Mouse (Mus musculus): ENCODE data around the gene Bivm. TPM values are rescaled to one million over a fixed set of nuclear protein-coding genes. Genes with fewer than 3 reads are reported as not detected.
A peak's percentile ranks its signal among the peaks of the same experiment; 100 is the strongest.

The Bivm gene
- total RNA-seq (2021): 10 to 100 TPM; 34.1 to 37.9 TPM

- intact Hi-C loops (cut with DNase I): loop anchor here (1.0 kb wide), 2 partner anchors 16 to 185 kb away; partner anchors contain the start of genes Tex30 and Tpp2
- DNase-seq (ENCODE audit: low spot score in 2 of 2): peak; percentile 91 to 98
These were observed at the start of gene Bivm, which contains the start of gene Kdelc1 for GRCm38 (mm10) chr1:44118239-44119054. Gene Bivm (plus strand): TSS chr1:44118957. Gene Kdelc1 (minus strand): TSS chr1:44118808.

GRCm38 (mm10) chr1:44101448-44102225 is 17.1 kb upstream of the Bivm start:
- peak; percentile 23 for DNase-seq (ENCODE audit: low spot score in 2 of 2)
- intact Hi-C loops (cut with DNase I): loop anchor here (1.0 to 5.0 kb wide), 2 partner anchors 18 to 46 kb away; partner anchors contain the start of gene Ercc5

GRCm38 (mm10) chr1:44102259-44102717 is 16.5 kb upstream of the Bivm start, which contains the start of gene Tex30:
Gene Tex30 (minus strand): TSS chr1:44102441.
- DNase-seq (ENCODE audit: low spot score in 2 of 2): peak; percentile 95 to 97
- intact Hi-C loops (cut with DNase I): loop anchor here (1.0 to 5.0 kb wide), 2 partner anchors 17 to 45 kb away; partner anchors contain the start of gene Ercc5

DNA sequence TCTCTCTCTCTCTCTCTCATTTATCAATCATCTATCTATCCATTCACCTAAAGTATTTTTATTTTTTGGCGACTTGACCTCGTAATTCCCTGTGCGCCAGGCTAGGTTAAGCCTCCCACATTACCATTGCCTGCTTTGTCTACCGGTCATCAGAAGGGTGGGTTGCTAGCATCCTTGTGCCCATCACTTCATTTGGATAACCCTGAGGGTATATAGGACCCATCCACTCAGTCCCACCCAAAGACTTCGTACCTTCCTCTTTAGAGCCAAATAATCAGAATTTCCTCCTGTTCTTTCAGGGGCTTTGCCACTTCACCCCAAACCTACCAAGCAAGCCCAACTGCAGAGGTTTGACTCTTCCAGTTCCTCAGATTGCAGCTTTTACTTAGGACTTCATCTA is 15.8 kb upstream of the Bivm start:
- intact Hi-C loops (cut with DNase I): loop anchor here (1.0 to 5.0 kb wide), 2 partner anchors 16 to 44 kb away; partner anchors contain the start of gene Ercc5
- no peak for DNase-seq (ENCODE audit: low spot score in 2 of 2)

- DNase-seq (ENCODE audit: low spot score in 2 of 2): no peak
- intact Hi-C loops (cut with DNase I): no loop called here
These were observed 1.2 kb upstream of the Bivm start for GRCm38 (mm10) chr1:44117571-44117970.

DNA sequence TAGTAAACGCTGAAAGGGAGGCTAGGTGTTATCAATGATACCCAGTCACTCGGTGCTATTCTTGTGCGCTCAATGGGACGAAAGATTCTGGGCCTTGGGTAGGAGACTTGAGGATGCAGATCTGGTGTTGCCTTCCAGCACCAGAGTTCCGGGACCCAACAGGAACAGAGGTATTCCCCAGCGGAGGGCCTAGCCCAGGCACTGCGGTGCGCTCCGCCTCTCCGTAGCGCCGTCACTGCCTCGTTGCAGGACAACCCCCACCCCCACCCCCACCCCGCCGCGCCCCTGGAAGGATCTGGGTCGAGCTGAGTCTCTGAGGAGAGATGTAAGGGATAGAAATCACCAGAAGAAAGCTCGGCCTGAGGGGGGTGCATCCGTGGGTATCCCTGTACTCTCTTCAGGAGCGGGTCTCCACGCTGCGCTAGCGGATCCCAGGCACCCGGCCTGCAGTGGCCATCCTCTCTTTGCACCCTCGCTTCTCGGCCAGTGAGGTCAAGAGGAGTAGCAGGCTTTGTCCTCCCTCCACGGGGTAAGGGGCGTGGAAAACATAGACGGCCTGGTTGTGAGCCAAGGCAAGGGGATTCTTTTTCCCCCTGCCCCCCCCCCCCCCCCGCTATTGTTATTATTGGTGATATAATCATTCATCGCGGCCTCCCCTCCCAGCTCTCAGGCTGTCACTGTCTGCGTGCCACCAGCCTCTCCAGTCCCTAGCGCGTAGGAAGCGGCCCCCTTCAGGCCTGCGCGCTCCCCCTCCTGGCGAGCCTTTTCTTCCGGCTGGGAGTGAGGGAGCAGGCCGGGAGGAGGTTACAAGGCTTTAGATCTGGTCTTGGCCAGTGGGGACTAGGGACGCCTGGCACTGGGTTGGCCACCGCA is 680 bp downstream of the Bivm start:
- peak; percentile 73 to 87 for DNase-seq (ENCODE audit: low spot score in 2 of 2)
- intact Hi-C loops (cut with DNase I): loop anchor here (1.0 kb wide), 2 partner anchors 17 to 186 kb away; partner anchors contain the start of genes Tex30 and Tpp2

DNA sequence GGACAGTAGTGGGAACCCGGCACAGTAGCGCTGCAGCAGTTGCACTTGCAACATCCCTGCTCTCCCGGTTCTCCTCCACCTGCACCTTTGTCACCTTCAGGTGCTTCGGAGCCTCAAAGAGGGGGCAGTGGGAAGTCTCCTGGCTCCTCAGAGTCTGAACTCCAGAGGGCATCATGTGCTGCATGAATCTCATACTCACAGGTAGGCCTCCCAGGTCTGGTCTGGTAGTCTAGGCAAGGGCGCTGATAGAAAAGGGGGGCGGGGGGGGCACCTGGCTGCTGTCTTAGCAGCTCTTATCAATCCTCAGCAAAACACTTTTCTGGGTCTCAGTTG is 1.3 kb downstream of the Bivm start:
- intact Hi-C loops (cut with DNase I): no loop called here
- no peak for DNase-seq (ENCODE audit: low spot score in 2 of 2)

GRCm38 (mm10) chr1:44122256-44122655 is 3.5 kb downstream of the Bivm start:
- intact Hi-C loops (cut with DNase I): no loop called here
- no peak for DNase-seq (ENCODE audit: low spot score in 2 of 2)

- intact Hi-C loops (cut with DNase I): no loop called here
- no peak for DNase-seq (ENCODE audit: low spot score in 2 of 2)
These were observed 6.8 kb downstream of the Bivm start for GRCm38 (mm10) chr1:44125590-44125989.

- intact Hi-C loops (cut with DNase I): no loop called here
- DNase-seq (ENCODE audit: low spot score in 2 of 2): no peak
These were observed 11.3 kb downstream of the Bivm start for GRCm38 (mm10) chr1:44129929-44130581.

DNA sequence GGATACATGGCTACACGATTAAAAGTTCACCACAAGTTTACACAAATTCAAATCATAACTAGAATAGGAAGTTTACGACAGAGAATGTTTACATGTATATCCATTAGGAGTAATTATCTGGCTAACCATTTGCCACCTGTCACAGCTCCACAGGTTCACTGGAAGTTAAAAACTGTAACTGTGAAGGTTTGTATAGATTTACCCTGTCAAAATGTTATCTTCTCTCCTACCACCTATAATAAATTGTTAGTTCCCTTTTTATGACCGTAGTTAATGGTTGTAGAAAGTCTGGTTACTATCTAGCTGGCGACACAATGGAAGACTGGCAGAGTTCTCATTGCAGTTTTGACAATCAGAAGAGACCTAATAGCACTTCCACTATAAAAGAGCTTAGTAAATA is 21.5 kb downstream of the Bivm start:
- DNase-seq (ENCODE audit: low spot score in 2 of 2): no peak
- intact Hi-C loops (cut with DNase I): loop anchor here (10.0 kb wide), 1 partner anchor 155 kb away; no protein-coding TSS in a partner anchor

DNA sequence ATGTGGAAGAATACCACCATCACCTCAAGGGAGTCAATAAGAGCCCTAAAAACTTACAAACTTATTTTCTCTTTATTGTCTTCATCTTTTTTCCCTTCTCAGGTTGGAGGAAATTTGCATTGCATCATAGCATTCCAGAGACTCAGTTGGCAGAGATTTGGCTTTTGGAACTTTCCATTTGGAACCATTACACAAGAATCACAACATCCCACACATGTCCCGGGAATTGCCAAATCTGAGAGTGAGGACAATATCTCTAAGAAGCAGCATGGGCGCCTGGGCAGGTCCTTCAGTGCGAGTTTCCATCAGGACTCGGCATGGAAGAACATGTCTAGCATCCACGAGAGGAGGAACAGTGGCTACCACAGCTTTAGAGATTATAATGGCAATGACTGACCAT is 24.0 kb downstream of the Bivm start:
- DNase-seq (ENCODE audit: low spot score in 2 of 2): peak in 1 of 2 experiments; percentile 52
- intact Hi-C loops (cut with DNase I): loop anchor here (10.0 kb wide), 1 partner anchor 158 kb away; no protein-coding TSS in a partner anchor

- intact Hi-C loops (cut with DNase I): loop anchor here (5.0 to 10.0 kb wide), 2 partner anchors 45 to 163 kb away; partner anchors contain the start of gene Tex30
- DNase-seq (ENCODE audit: low spot score in 2 of 2): peak; percentile 87 to 91
These were observed 29.0 kb downstream of the Bivm start, which contains the start of gene Ercc5 for GRCm38 (mm10) chr1:44147563-44148381. Gene Ercc5 (plus strand): TSS chr1:44147744.

DNA sequence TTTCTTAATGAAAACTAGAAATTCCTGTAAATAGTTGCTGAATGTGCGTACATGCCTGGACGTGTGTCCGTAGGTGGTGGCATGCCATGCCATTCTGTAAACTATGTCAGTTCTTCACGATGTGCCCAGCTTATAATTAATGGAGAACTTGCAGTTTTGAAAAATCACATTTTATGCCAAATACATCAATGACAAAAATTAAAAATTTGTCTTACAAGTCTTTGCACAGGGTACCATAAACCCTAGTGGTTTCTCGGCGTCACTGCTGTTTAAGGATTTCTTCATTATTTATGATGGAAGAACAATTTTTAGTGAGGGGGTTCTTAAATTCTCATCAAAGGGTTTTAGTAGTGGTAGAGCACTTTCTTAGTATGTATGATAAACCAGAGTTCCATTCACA is 29.9 kb downstream of the Bivm start:
- intact Hi-C loops (cut with DNase I): loop anchor here (5.0 to 10.0 kb wide), 2 partner anchors 46 to 164 kb away; partner anchors contain the start of gene Tex30
- no peak for DNase-seq (ENCODE audit: low spot score in 2 of 2)

DNA sequence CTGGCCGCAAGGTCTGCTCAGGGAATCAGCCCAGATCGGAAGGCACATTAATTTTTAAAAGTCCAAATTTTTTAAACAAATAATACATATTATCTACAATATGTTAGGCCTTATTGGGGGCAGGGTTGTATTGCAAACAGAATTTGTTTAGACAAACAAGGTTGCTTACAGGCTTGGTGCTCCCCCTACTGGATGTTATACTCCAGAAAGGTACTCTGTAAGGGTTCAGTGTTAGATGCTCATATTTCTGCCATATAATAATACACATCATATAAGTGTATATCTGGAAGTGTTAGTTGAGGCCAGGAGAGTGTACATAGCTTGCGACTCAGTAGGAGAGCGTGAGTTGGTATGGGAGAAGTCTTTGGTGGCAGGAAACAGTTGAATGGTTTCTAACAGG is 36.5 kb downstream of the Bivm start:
- intact Hi-C loops (cut with DNase I): no loop called here
- DNase-seq (ENCODE audit: low spot score in 2 of 2): no peak

DNA sequence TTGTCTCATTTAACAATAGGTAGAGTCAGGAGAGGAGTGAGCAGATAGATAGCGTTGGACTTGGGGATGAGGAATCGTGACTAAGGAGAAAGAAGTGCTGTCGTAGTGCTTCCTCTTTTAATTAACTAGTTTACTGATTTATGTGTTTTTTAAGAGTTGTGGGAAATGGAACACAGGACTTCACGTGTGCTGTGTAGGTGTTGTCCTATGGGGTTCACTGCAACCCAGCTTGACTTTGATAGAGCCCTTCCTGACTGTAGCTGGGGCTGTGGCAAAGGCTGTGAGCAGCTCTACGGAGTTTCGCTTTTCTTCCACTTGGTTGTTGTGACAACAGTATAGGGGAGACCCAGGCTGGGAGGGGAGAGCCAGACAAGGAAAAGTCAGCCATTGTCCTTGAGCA is 39.6 kb downstream of the Bivm start:
- no peak for DNase-seq (ENCODE audit: low spot score in 2 of 2)
- intact Hi-C loops (cut with DNase I): no loop called here

GRCm38 (mm10) chr1:44161818-44162217 is 43.1 kb downstream of the Bivm start:
- DNase-seq (ENCODE audit: low spot score in 2 of 2): no peak
- intact Hi-C loops (cut with DNase I): no loop called here

GRCm38 (mm10) chr1:44162389-44162788 is 43.6 kb downstream of the Bivm start:
- DNase-seq (ENCODE audit: low spot score in 2 of 2): no peak
- intact Hi-C loops (cut with DNase I): no loop called here

Measured in left cerebral cortex, postnatal 25 days (tissue).